Mouse (Mus musculus): ENCODE data around the gene Cacna1d.
A peak's percentile ranks its signal among the peaks of the same experiment; 100 is the strongest.

The Cacna1d gene

DNA sequence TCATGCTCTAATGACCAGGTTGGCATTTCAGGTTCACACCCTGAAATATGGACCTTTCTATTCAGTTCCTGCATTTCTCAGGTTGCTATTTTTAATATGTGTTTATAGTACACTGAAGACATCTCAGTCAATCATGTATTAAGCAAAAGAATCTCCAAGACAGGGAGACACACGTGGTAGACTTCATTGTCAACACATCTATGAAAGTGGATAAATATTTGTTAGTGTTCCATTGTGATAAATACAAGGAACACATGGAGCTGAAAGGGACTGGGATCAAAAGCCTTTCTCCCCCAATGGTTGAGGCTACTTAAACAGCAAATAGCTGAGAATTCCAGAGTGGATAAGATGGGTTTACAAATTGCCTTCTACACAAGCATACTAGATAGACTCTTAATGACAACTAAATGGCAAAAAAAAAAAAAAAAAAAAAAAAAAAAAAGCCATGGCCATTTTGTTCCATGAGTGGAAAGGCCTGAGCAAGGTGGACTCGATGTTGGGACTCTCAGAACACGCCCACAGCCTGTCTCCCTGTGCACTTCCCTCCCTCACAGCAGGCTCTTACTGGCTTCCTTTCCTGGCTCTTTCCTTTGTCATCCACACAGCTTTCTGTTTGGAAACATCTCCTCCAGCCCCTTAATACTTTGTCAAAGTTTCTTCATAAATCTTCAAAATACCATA is 127.6 kb downstream of the Cacna1d start:
- DNase-seq = no peak

GRCm38 (mm10) chr14:30362370-30362769 is 128.9 kb downstream of the Cacna1d start:
- no peak for DNase-seq

DNA sequence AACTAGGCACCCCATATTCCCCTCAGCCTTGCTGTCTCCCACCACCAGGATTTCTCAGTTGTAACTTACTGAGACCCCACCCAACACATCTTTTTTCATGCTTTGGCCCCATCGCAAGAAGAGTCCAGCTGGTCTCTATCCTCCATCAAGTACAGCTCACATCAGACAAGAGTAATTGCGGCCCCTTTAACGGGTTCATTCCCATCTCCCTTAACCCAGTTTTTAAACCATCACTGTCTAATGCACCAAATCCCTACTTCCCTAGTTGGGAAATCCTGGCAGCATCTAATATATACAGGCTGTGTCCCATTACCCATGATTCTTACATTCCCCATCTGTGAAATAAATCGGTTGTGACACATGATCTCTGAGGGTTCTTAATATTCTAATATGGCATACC is 130.8 kb downstream of the Cacna1d start:
- no peak for DNase-seq

GRCm38 (mm10) chr14:30360004-30360403 is 131.3 kb downstream of the Cacna1d start:
- no peak for DNase-seq

GRCm38 (mm10) chr14:30358028-30358427 is 133.2 kb downstream of the Cacna1d start:
- no peak for DNase-seq

DNA sequence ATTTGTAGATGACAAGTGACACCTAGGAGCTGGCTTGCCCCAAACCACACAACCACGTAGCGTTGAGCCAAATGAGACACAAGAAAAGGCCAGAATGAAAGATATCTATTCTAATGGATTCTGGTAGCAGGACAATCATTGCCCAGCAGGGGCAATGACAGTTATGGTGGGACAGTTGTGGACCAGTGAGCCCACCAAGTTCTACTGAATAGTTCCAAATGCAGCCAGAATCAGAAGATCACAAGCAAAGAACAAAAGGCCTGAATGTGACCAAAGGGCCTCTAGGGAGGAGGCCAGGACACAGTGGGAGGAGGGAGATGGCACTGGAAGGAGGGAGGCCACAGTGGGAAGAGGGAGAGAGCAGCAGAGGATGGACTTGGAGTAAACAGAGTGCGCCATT is 134.8 kb downstream of the Cacna1d start:
- no peak for DNase-seq

- no peak for DNase-seq
These were observed 136.5 kb downstream of the Cacna1d start for GRCm38 (mm10) chr14:30354761-30355160.

- DNase-seq = no peak
These were observed 137.2 kb downstream of the Cacna1d start for GRCm38 (mm10) chr14:30354127-30354463.

GRCm38 (mm10) chr14:30353291-30354126 is 137.7 kb downstream of the Cacna1d start:
- DNase-seq = peak; percentile 55

GRCm38 (mm10) chr14:30352951-30353270 is 138.3 kb downstream of the Cacna1d start:
- DNase-seq = no peak

GRCm38 (mm10) chr14:30352061-30352950 is 138.9 kb downstream of the Cacna1d start:
- peak; percentile 48 for DNase-seq

DNA sequence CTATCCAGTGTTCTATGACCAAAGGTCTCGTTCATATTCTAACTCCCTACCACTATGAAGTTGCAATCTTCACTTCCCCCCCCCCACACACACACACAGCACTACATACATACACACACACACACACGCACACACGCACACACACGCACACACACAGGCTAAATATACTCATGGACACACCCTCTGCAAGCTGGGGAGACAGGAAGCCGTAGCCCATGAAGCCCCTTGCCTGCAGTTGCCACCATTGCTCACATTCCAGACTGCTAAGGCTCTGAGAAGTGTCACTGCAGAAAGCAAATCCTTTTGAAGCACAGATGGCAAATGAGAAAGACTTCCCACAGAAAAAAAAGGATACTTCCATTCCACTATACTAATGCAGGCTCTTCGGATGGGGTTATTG is 141.0 kb downstream of the Cacna1d start:
- DNase-seq = no peak

- DNase-seq = no peak
These were observed 146.0 kb downstream of the Cacna1d start for GRCm38 (mm10) chr14:30344948-30345865.

- no peak for DNase-seq
These were observed 147.5 kb downstream of the Cacna1d start for GRCm38 (mm10) chr14:30343740-30344139.

- DNase-seq = no peak
These were observed 149.2 kb downstream of the Cacna1d start for GRCm38 (mm10) chr14:30341825-30342590.

- no peak for DNase-seq
These were observed 151.1 kb downstream of the Cacna1d start for GRCm38 (mm10) chr14:30340140-30340539.

DNA sequence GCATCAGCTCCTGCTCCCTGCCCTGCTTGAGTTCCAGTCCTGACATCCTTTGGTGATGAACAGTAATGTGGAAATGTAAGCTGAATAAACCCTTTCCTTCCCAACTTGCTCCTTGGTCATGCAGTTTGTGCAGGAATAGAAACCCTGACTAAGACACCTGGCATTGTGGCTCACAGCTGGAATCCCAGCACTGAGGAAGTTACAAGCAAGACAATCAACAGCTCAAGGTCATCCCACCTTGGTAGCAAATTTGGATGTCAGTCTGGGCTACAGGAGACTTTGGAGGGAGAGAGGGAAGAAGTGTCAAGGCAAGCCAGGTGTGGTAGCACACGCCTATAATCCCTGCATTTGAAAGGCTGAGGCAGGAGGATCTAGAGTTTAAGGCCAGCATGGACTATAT is 159.4 kb downstream of the Cacna1d start:
- no peak for DNase-seq

GRCm38 (mm10) chr14:30330416-30331181 is 160.7 kb downstream of the Cacna1d start:
- DNase-seq = no peak

- DNase-seq = no peak
These were observed 162.1 kb downstream of the Cacna1d start for GRCm38 (mm10) chr14:30329109-30329508.

DNA sequence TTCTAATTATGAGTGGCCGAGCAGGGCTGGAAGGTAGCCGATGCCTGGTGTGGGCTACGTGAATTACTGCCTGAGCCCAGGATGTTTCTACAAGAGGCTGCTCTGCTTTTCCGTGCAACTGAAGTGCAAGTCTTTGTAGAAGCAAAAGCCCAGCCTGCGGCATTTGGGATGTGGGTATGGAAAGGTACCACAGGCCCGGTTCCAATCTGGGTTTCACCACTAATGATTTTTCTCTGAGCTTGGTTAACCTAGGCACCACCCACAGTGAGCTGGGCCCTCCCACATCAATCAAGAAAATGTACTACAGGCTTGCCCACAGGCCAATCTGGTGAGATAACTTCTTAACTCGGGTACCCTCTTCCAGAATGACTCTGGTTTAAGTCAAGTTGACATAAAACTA is 163.8 kb downstream of the Cacna1d start:
- DNase-seq = no peak

DNA sequence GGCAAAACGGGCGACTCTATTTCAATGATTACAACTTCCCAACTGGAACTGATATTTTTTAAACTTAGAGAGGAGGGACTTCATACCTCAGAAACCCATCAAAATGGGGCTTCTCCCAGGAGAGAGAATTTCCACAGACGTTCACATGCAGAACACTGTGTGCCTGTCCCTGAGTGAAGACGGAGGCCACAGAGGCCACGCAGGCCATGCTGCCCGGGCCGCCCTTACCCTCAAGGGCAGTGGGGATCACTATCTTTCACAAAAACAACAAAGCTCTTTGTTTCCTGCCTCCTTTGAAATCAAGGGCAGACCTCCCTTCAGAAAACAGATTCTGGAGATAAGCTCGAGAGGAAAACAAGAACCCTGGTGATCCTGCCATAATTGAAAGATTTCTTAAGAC is 164.2 kb downstream of the Cacna1d start:
- DNase-seq = no peak

All from right cerebral cortex, postnatal 4 days (tissue).